Mouse (Mus musculus): ENCODE measurements around the gene Mab21l2.

- no peak for TF ChIP-seq GATA1 (IDR thresholded peaks at IDR 0.05; ENCODE audit: borderline replicate concordance, low read length)
- TF ChIP-seq CTCF (IDR thresholded peaks at IDR 0.05; ENCODE audit: low read depth, low read length), result no peak
These were observed 25.4 kb downstream of the Mab21l2 start for GRCm38 (mm10) chr3:86522880-86523505.
